Mouse (Mus musculus): ENCODE results near the gene Vmn1r19. TPM values are rescaled to one million over a fixed set of nuclear protein-coding genes. Genes with fewer than 3 reads are reported as not detected.

The Vmn1r19 gene
- total RNA-seq, 1 experiment: not detected

- no peak within 1 kb of the TSS for H3K27ac ChIP-seq (ENCODE audit: insufficient read depth, low read depth, low read length, poor library complexity, severe bottlenecking)
- no peaks in the 10 kb centered on the region for H3K9me3 ChIP-seq (ENCODE audit: control insufficient read depth, insufficient read depth, low read depth, low read length)
- no peak within 1 kb of the TSS for H3K4me3 ChIP-seq (ENCODE audit: insufficient read depth in 1 of 2, low read depth in 1 of 2, low read length in 2 of 2, poor library complexity in 1 of 2, severe bottlenecking in 1 of 2)
- in situ Hi-C loops (cut with MboI; ENCODE audit: low sequenced_read_pairs in 2 of 2, unreplicated experiment in 2 of 2): no loop called here
- no peak for DNase-seq (ENCODE audit: low read depth, low spot score)
- H3K36me3 ChIP-seq (ENCODE audit: control insufficient read depth, insufficient read depth, low read length, poor library complexity, severe bottlenecking): no peaks in the 10 kb centered on the region
- H3K4me1 ChIP-seq (ENCODE audit: control insufficient read depth in 2 of 2, insufficient read depth in 2 of 2, low read length in 2 of 2, poor library complexity in 1 of 2): no peaks in the 10 kb centered on the region
- H3K9ac ChIP-seq (ENCODE audit: insufficient read depth, low read depth, low read length, poor library complexity, severe bottlenecking): no peak within 1 kb of the TSS
- TF ChIP-seq HCFC1 (IDR thresholded peaks at IDR 0.05; ENCODE audit: borderline replicate concordance, insufficient read depth, low read length) (no peak), ZNF384 (IDR thresholded peaks at IDR 0.05; ENCODE audit: low read depth, low read length) (no peak), CHD2 (IDR thresholded peaks at IDR 0.05; ENCODE audit: low read depth, low read length) (no peak), MAFK (IDR thresholded peaks at IDR 0.05; ENCODE audit: insufficient read depth, low read depth, low read length) (no peak), ZC3H11A (IDR thresholded peaks at IDR 0.05; ENCODE audit: borderline replicate concordance, low read depth, low read length) (no peak)
Observed at GRCm38 (mm10) chr6:57395683-57396082, 7.9 kb upstream of the Vmn1r19 start, which contains the start of gene Vmn1r18. TSS of gene Vmn1r18 (minus strand) at chr6:57395783.

DNA sequence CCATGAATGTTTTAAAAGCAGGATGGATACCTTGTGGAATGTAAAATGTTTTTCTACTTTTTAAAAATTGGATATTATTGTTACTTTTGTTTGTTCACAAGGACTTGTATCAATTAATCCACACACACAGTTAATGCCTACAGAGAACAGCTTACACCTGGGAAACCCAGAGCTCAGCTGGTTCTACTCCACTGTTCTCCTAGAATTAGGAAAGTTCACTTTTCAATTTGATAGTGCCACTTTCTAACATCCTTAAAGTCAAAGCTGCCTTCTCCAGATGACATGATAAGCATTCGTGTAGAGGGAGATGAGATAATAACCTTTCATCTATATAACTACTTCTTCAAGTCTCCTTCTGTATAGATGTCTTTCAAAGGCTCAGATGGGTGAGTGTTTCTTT, 25.1 kb downstream of the Vmn1r19 start, which contains the start of gene Vmn1r20:
Gene Vmn1r20 (plus strand): TSS at position 301 of the 400 bp plus-strand sequence.
- Histone ChIP-seq H3K36me3 (ENCODE audit: control insufficient read depth, insufficient read depth, low read length, poor library complexity, severe bottlenecking) (no peaks in the 10 kb centered on the region), H3K4me1 (ENCODE audit: control insufficient read depth in 2 of 2, insufficient read depth in 2 of 2, low read length in 2 of 2, poor library complexity in 1 of 2) (no peaks in the 10 kb centered on the region), H3K4me3 (ENCODE audit: insufficient read depth in 1 of 2, low read depth in 1 of 2, low read length in 2 of 2, poor library complexity in 1 of 2, severe bottlenecking in 1 of 2) (no peak within 1 kb of the TSS), H3K27ac (ENCODE audit: insufficient read depth, low read depth, low read length, poor library complexity, severe bottlenecking) (no peak within 1 kb of the TSS), H3K9ac (ENCODE audit: insufficient read depth, low read depth, low read length, poor library complexity, severe bottlenecking) (no peak within 1 kb of the TSS), H3K9me3 (ENCODE audit: control insufficient read depth, insufficient read depth, low read depth, low read length) (no peaks in the 10 kb centered on the region)
- no peak for TF ChIP-seq ZC3H11A (IDR thresholded peaks at IDR 0.05; ENCODE audit: borderline replicate concordance, low read depth, low read length)
- TF ChIP-seq MAFK (IDR thresholded peaks at IDR 0.05; ENCODE audit: insufficient read depth, low read depth, low read length): no peak
- no peak for TF ChIP-seq CHD2 (IDR thresholded peaks at IDR 0.05; ENCODE audit: low read depth, low read length)
- no peak for TF ChIP-seq HCFC1 (IDR thresholded peaks at IDR 0.05; ENCODE audit: borderline replicate concordance, insufficient read depth, low read length)
- TF ChIP-seq ZNF384 (IDR thresholded peaks at IDR 0.05; ENCODE audit: low read depth, low read length): no peak
- in situ Hi-C loops (cut with MboI; ENCODE audit: low sequenced_read_pairs in 2 of 2, unreplicated experiment in 2 of 2): no loop called here
- no peak for DNase-seq (ENCODE audit: low read depth, low spot score)

DNA sequence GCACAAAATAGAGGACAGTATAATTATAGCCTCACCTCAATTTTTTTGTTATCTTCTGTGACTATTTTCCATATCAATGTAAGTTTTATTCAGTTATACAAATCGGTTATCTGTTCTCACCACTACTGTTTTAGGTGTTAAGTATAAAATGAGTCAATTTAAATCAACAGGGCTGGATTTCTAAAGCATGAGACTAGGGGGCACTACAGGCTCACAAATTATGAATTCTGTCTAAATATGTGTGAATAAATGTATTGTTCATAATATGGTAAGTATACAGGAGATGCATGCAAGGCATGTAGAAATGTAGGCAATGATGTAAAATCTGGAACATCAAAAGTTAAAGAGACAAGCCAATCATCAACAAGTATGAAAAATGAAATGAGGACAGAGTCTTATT, 27.6 kb downstream of the Vmn1r19 start:
- TF ChIP-seq CHD2 (IDR thresholded peaks at IDR 0.05; ENCODE audit: low read depth, low read length) (no peak), ZC3H11A (IDR thresholded peaks at IDR 0.05; ENCODE audit: borderline replicate concordance, low read depth, low read length) (no peak), ZNF384 (IDR thresholded peaks at IDR 0.05; ENCODE audit: low read depth, low read length) (no peak)
- Histone ChIP-seq H3K36me3 (ENCODE audit: control insufficient read depth, insufficient read depth, low read length, poor library complexity, severe bottlenecking) (no peaks in the 10 kb centered on the region), H3K4me1 (ENCODE audit: control insufficient read depth in 2 of 2, insufficient read depth in 2 of 2, low read length in 2 of 2, poor library complexity in 1 of 2) (no peaks in the 10 kb centered on the region), H3K9ac (ENCODE audit: insufficient read depth, low read depth, low read length, poor library complexity, severe bottlenecking) (no peak overlapping the region), H3K9me3 (ENCODE audit: control insufficient read depth, insufficient read depth, low read depth, low read length) (no peaks in the 10 kb centered on the region), H3K27ac (ENCODE audit: insufficient read depth, low read depth, low read length, poor library complexity, severe bottlenecking) (no peak overlapping the region), H3K4me3 (ENCODE audit: insufficient read depth in 1 of 2, low read depth in 1 of 2, low read length in 2 of 2, poor library complexity in 1 of 2, severe bottlenecking in 1 of 2) (no peak overlapping the region)
- no peak for DNase-seq (ENCODE audit: low read depth, low spot score)
- in situ Hi-C loops (cut with MboI; ENCODE audit: low sequenced_read_pairs in 2 of 2, unreplicated experiment in 2 of 2): loop anchor here (5.0 to 10.0 kb wide), 2 partner anchors 781 to 784 kb away; partner anchors contain the start of gene Vmn1r27 (in 1 of the 2)

Other genes starting within 250 kb of the Vmn1r19 start
- gene Vmn1r12, start 246.9 kb upstream of the Vmn1r19 start, total RNA-seq (2012; rRNA removed): not detected in 2 replicates
- not detected in 2 replicates for gene Vmn1r13, start 200.5 kb upstream of the Vmn1r19 start, total RNA-seq (2012; rRNA removed)
- gene Vmn1r14, start 172.1 kb upstream of the Vmn1r19 start, total RNA-seq (2012; rRNA removed): 0.04 and 0.05 TPM in 2 replicates
- not detected in 2 replicates for gene Vmn1r15, start 145.8 kb upstream of the Vmn1r19 start, total RNA-seq (2012; rRNA removed)
- gene Vmn1r16, start 74.3 kb upstream of the Vmn1r19 start, total RNA-seq (2012; rRNA removed): not detected in 2 replicates
- gene Vmn1r17, start 40.1 kb upstream of the Vmn1r19 start, total RNA-seq (2012; rRNA removed): not detected in 2 replicates
- gene Vmn1r18, start 8.0 kb upstream of the Vmn1r19 start, total RNA-seq (2012; rRNA removed): not detected in 2 replicates
- gene Vmn1r20, start 25.1 kb downstream of the Vmn1r19 start, total RNA-seq (2012; rRNA removed): not detected in 2 replicates
- gene Ppm1k, start 131.7 kb downstream of the Vmn1r19 start, total RNA-seq (2012; rRNA removed): 3.5 and 5.4 TPM in 2 replicates
- gene Herc6, start 177.2 kb downstream of the Vmn1r19 start, total RNA-seq (2012; rRNA removed): 0.36 and 0.69 TPM in 2 replicates

Measured in ES-E14 (cell line).